In the genomic region with DNA sequence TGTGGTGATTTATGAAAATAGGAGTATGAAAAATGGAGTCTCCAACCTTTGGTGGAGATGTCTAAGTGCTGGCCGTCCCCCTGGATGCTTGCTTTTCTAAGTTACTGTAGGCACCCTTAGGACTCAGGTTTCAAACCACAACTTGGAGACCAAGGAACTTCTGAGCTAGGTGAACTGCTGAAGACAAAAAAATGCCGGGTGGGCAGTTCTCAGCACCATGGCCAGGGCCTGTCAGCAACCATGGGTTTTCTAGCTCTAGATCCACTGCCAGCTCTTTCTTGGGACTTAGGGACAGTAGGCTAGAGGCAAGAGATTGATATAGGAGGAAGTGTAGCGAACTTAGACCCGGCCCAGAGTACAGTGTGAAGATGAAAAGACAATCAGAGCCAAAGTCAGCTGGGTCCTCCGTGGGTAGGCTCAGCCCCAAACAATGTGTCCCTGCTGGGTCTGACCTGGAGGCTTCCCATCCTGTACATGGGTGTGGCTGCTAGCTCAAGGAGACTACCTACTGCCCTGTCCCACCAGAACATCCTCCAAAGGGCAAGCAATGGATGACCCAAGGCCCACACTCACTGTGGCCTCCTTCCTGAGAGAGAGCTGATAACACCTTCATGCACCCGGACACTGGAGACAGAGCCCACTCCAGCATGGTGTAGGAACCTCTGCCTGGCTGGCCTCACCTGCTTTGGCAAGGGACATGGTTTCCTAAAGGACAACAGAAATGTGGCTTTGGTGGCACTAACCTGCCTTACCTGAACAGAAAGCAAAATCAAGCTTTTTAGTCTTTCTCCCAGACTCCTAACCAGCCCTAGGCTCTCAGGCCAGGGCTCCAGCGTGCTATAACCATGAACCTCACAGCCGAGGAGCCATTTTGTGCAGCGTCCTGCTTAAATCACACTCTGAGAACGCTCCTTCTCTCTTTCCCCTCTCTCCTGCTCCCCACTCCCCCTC, we compare ENCODE assay signal across 11 mouse cellular contexts. TPM values are rescaled to one million over a fixed set of nuclear protein-coding genes. Genes with fewer than 3 reads are reported as not detected.
DNase-seq lines count a peak whose midpoint lies in the region; ATAC-seq and TF ChIP-seq lines count a peak whose summit lies in the region.
"Had no signal": no experiment of that assay in that cellular context is flagged by ENCODE, and none has a peak within 500 bp of the region (broad histone marks: within the 10 kb centered on the region; RNA-seq: fewer than 3 reads in every experiment).

No protein-coding gene starts in this region.

- H3K4me3 ChIP-seq in limb, embryonic 14.5 days (replicated peaks; ENCODE audit: low read length) = no peak overlapping the region
- H3K4me3 ChIP-seq in limb, embryonic 10.5 days = no peak overlapping the region
- H3K4me3 ChIP-seq in hindbrain, embryonic 10.5 days = peak overlapping the region; percentile 63
- no peak overlapping the region for H3K4me3 ChIP-seq in myocyte
- H3K4me3 ChIP-seq: lung, embryonic 15.5 days had no signal

- TF ChIP-seq POLR2A in limb, embryonic 14.5 days (IDR thresholded peaks at IDR 0.05; ENCODE audit: borderline replicate concordance, extremely low read depth, insufficient read depth, insufficient read length) = no peak
- no peak for TF ChIP-seq POLR2A in myocyte (IDR thresholded peaks at IDR 0.05; ENCODE audit: insufficient read length, low read depth)

- no peaks in the 10 kb centered on the region for H3K9me3 ChIP-seq in limb, embryonic 14.5 days (ENCODE audit: control insufficient read depth, low read length)
- no peaks in the 10 kb centered on the region for H3K9me3 ChIP-seq in limb, embryonic 10.5 days (replicated peaks)
- H3K9me3 ChIP-seq in hindbrain, embryonic 10.5 days = no peaks in the 10 kb centered on the region
- H3K9me3 ChIP-seq: G1E; lung, embryonic 15.5 days had no signal

- peak; percentile 27 for DNase-seq in limb, embryonic 14.5 days (ENCODE audit: low spot score)
- DNase-seq in limb, embryonic 10.5 days (ENCODE audit: low spot score) = no peak
- DNase-seq in cerebellum, postnatal 25 days = peak; percentile 20 to 29
- DNase-seq in hindbrain, embryonic 10.5 days (ENCODE audit: low spot score) = no peak
- DNase-seq in liver = no peak
- no peak for DNase-seq in B cell, adult 2 months
- DNase-seq in urinary bladder, adult 18-20 months (ENCODE audit: low spot score in 2 of 2) = no peak

- WGBS in limb, embryonic 14.5 days = 6% methylated on average over 10 of the region's 10 CpGs
- WGBS in limb, embryonic 10.5 days = 7% methylated on average over 10 of the region's 10 CpGs
- 6% methylated on average over 10 of the region's 10 CpGs for WGBS in hindbrain, embryonic 10.5 days

- no peak overlapping the region for H3K4me2 ChIP-seq in limb, embryonic 14.5 days (replicated peaks; ENCODE audit: low read depth, low read length, severe bottlenecking)
- H3K4me2 ChIP-seq in myocyte (ENCODE audit: low read depth) = no peak overlapping the region
- H3K4me2 ChIP-seq: lung, embryonic 15.5 days had no signal

- H3K27ac ChIP-seq in limb, embryonic 14.5 days (replicated peaks; ENCODE audit: low read depth, low read length) = no peak overlapping the region
- no peak overlapping the region for H3K27ac ChIP-seq in limb, embryonic 10.5 days
- H3K27ac ChIP-seq in hindbrain, embryonic 10.5 days = peak overlapping the region; percentile 98
- H3K27ac ChIP-seq: lung, embryonic 15.5 days had no signal

- no peak for ATAC-seq in limb, embryonic 14.5 days (ENCODE audit: low FRiP score, low read depth)
- ATAC-seq: intestine, postnatal 0 days had no signal

- H3K79me2 ChIP-seq in myocyte (ENCODE audit: control insufficient read depth, insufficient read depth) = no peaks in the 10 kb centered on the region

- H3K4me1 ChIP-seq in limb, embryonic 14.5 days (ENCODE audit: control insufficient read depth, insufficient read depth, low read length) = no peaks in the 10 kb centered on the region
- peaks cover 41% of the 10 kb centered on the region for H3K4me1 ChIP-seq in limb, embryonic 10.5 days
- H3K4me1 ChIP-seq in hindbrain, embryonic 10.5 days (replicated peaks) = peaks cover 97% of the 10 kb centered on the region

- no peak overlapping the region for H3ac ChIP-seq in myocyte (ENCODE audit: control insufficient read depth, insufficient read length)

- no peaks in the 10 kb centered on the region for H3K36me3 ChIP-seq in limb, embryonic 14.5 days (ENCODE audit: control insufficient read depth, insufficient read depth, low read length)
- no peaks in the 10 kb centered on the region for H3K36me3 ChIP-seq in limb, embryonic 10.5 days
- peaks cover 31% of the 10 kb centered on the region for H3K36me3 ChIP-seq in hindbrain, embryonic 10.5 days
- no peaks in the 10 kb centered on the region for H3K36me3 ChIP-seq in myocyte (ENCODE audit: control insufficient read depth, insufficient read depth)
- H3K36me3 ChIP-seq: G1E; lung, embryonic 15.5 days had no signal

- peaks cover 100% of the 10 kb centered on the region for H3K27me3 ChIP-seq in limb, embryonic 14.5 days (ENCODE audit: control insufficient read depth, insufficient read depth, low read length)
- H3K27me3 ChIP-seq in limb, embryonic 10.5 days (ENCODE audit: low read depth, poor library complexity, severe bottlenecking) = peaks cover 100% of the 10 kb centered on the region
- H3K27me3 ChIP-seq in hindbrain, embryonic 10.5 days (ENCODE audit: insufficient read depth, poor library complexity, severe bottlenecking) = peaks cover 99% of the 10 kb centered on the region
- H3K27me3 ChIP-seq in myocyte (ENCODE audit: control insufficient read depth, insufficient read depth, insufficient read length) = peaks cover 88% of the 10 kb centered on the region

- no peak overlapping the region for H3K9ac ChIP-seq in limb, embryonic 14.5 days (ENCODE audit: low read depth, low read length, severe bottlenecking)
- H3K9ac ChIP-seq: lung, embryonic 15.5 days had no signal

TF ChIP-seq in myocyte, 11 proteins besides CTCF, POLR2A, EP300 and RAD21:
- TF ChIP-seq E2F4 (IDR thresholded peaks at IDR 0.05; ENCODE audit: insufficient read depth) (no peak), TCF3 (IDR thresholded peaks at IDR 0.05; ENCODE audit: insufficient read length, low read depth) (no peak), REST (IDR thresholded peaks at IDR 0.05; ENCODE audit: insufficient read depth, insufficient read length) (peak; percentile 43), TCF12 (IDR thresholded peaks at IDR 0.05; ENCODE audit: insufficient read depth, poor library complexity, severe bottlenecking) (no peak), SRF (IDR thresholded peaks at IDR 0.05; ENCODE audit: control insufficient read depth, insufficient read length, low read depth) (no peak), USF1 (IDR thresholded peaks at IDR 0.05; ENCODE audit: low read depth) (no peak), POLR2AphosphoS2 (IDR thresholded peaks at IDR 0.05; ENCODE audit: insufficient read length, low read depth) (no peak), MYOD1 (IDR thresholded peaks at IDR 0.05; ENCODE audit: control insufficient read depth in 1 of 3, insufficient read length in 2 of 3, low read depth in 2 of 3) (no peak)

RNA-seq across cellular contexts. Expression of gene Polg, which starts 36.3 kb away (rescaled TPM):
- polyA plus RNA-seq in limb, embryonic 14.5 days (2012; rRNA removed) = 59.8 and 71.9 TPM in 2 replicates
- 37.6 and 42.8 TPM in 2 replicates for polyA plus RNA-seq in limb, embryonic 14.5 days (2014; fragmentation: Nextera tagmentation; extraction: Ambion mirVana)
- polyA plus RNA-seq in limb, embryonic 10.5 days (2016; fragmentation: Nextera tagmentation; extraction: Ambion mirVana) = 41.1 and 42.3 TPM in 2 replicates
- polyA plus RNA-seq in hindbrain, embryonic 10.5 days (2016; fragmentation: Nextera tagmentation; extraction: Ambion mirVana) = 38.5 and 43.0 TPM in 2 replicates
- polyA plus RNA-seq in myocyte (2012; fragmentation: generic; extraction: Trizol) = 30.9 TPM

Comparison
In these comparisons a context has a peak if more than half of its experiments do, and no peak if none do; other contexts are left out.
1. DNase-seq: peak in limb, embryonic 14.5 days (single experiment) and cerebellum, postnatal 25 days (2 of 2); none in limb, embryonic 10.5 days (single experiment), hindbrain, embryonic 10.5 days (single experiment), liver (single experiment), B cell, adult 2 months (0 of 2) and urinary bladder, adult 18-20 months (0 of 2).